Mouse (Mus musculus) WW6 (cell line): Measurements from ENCODE around the gene Aplp1.

Source experiments
- DNase-seq: peaks from one replicate; pipeline ENCODE4 v3.0.0-alpha.2; 2013; ENCODE audit warnings: low read depth, low spot score

Aplp1 gene

DNA sequence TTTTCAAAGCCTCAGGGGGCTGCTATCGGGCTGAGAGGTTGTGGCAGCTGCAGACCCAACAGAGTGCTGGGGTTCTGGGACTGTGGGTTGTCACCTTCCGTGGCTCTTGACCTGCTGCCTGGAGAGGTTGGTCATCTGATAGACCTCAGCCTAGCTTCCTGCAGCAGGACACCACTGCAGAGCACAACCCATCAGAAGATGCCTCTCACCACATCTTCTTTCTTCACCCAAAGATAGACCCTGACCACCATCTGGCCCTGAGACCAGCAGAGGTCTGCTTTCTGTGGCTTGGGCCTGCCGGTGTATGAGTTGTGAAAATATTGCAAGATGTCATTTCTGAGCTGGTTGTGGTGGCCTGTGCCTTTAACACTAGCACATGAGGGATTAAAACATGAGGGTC is 34.3 kb downstream of the Aplp1 start:
- DNase-seq = no peak

DNA sequence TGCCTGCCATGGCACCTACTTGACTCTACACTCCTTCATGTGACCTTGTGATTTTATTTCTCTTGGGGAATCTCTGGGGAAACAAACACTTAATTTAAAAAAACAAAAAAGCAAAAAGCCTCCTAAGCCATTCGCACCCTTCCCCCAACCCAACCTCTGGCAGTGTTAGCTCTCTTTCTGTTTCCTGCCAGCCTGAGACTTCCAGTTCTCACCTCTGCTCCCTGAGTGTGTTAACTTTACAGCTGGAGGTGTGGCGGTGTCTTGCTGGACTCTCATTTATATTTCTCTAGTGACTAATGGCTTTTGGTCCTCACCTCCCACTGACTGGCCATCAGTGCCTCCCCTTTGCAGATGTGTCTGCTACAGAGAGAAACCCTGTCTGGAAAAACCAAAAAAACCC is 35.5 kb downstream of the Aplp1 start:
- no peak for DNase-seq

DNA sequence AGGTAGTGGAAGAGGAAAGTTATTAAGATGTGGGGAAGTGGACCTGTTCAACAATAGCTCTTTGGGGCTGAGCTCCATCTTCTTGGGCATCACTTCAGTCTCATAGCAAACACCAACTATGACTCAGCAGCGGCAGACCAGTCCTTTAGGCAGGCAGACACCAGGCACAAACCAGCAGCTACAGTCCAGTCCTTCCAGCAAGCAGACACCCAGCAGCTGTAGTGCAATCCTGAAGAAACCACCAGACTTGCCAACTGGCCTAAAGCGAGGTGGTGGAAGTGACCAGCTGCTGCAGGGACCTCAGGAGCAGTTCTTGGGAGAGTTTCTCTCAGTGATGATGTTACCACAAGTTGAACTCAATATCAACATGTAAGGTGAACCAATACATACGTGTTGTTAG is 36.7 kb downstream of the Aplp1 start:
- DNase-seq = no peak

DNA sequence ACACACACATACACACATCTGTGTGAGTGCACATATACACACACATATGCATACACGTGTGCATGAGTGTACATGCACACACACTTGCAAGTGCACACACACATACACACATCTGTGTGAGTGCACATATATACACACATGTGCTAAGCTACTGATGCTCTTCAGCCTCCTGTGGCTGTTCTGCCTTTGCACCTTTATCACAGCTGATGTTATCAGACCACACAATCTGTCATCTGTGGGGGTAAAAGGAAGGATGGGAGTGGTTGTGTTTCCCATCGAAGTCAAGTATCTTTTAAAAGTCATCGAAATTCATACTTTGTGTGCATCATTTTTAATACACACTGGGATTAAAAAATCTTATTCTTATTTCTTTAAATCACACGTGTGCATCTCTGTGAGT is 43.0 kb downstream of the Aplp1 start:
- no peak for DNase-seq

DNA sequence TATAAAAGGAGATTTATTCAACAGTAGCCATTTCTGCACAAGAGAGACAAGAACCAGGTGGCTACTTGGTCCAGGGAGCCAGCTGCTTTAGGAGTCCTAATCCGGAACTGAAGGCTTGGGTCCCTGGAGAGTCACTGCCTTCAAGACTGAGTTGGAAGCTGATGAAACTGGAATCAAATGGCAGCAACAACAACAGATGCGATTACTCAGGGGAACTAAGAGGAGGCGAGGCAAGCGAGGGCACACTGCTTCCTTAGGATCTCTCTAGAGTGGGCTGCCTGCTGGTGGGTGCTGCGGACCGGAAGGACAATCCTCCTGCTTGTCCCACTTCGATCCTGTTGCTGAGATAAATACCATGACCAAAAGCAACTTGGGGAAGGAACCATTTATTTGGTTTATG is 45.7 kb downstream of the Aplp1 start:
- no peak for DNase-seq

DNA sequence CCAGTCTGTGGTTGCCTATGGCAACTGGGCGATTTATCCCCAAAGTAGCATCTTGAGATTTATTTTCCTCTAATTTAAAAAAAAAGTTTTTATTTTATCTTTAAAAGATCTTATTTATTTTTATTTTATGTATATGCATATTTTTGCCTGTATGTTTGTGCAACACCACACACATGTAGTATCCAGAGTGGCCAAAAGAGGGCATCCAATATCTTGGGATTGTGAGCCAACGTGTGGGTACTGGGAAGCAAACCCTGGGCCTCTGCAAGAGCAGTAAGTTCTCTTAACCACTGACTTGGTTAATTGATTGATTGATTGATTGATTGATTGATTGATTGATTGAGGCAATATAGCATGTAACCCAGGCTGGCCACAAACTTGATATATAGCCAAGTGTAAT is 50.5 kb downstream of the Aplp1 start:
- no peak for DNase-seq

DNA sequence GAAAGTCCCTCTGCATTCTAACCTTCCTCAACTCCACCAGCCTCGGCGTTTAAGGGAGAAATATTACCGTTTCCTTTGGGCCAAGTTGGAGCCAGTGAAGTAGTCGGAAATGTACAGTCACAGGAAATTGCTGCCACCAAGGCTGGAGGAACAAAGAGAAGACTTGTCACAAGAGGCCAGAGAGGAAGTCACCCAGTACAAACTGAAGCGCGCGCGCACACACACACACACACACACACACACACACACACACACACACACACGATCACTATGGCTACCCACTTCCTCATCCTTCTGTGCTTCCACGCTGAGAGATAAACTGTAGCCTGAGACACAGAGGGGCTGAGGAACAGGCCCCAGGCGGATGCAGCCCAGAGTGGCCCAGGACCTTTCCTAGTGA is 51.0 kb downstream of the Aplp1 start:
- no peak for DNase-seq

DNA sequence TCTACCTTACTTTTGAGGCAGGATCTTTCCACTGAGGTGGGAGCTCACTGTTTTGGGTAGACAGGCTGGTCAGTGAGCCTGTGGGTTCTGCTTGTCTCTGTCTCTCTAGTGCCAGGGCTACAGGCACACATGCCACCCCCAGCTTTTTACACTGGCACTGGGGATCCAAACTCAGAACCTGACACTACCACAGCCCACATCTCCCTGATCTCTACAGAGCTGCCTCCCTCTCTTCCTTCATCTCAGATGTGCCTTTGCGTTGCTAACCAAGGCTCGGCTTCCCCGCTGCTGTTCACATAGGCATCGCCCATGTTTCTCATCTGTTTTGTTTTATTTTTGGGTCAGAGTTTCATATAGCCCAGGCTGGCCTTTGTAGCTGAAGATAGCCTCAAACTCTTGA is 51.7 kb downstream of the Aplp1 start:
- DNase-seq = no peak

DNA sequence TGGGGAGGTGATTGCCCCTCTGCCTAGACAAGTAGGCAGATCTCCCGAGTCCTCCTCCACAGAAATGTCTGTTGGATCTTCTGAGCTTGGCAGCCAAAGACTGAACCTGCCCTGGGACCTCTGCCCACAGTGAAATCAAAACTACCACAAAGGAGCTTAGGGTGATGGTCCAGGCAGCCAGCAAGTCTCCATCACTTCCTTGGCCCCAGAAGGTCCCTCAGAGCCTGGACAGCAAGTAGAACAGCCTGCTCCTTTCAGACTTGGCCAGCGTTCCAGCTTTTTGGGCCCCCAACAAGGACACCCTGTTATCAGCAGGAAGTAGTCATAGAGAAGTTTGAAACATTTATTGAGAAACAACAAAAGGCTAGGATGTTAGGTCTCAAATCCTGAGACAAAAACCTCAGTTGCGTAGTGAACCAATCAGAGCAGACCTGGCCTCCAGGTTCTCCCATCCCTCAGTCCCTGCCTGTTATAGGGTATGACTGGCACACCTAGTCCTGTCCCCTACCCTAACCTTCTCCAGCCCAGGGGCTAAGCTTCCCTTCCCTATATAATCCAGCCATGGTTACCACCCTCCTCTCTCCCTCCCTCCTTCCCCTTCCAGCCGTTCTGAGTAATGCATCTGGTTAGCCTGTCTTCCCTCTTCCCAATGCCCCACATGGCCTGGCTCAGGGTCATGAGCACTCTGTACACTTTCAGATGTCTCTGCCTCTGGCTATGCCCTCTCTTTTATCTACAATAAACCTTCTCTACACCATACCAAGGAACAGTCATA is 52.4 kb downstream of the Aplp1 start:
- DNase-seq = no peak
